Mouse (Mus musculus) Patski (cell line): ENCODE data around the gene Tsfm. TPM values are rescaled to one million over a fixed set of nuclear protein-coding genes. Genes with fewer than 3 reads are reported as not detected.
A peak's percentile ranks its signal among the peaks of the same experiment; 100 is the strongest.

ENCODE experiments used
- ATAC-seq: fragments of 100-300 bp; one replicate; pipeline ENCODE4 v1.8.0; 2021
- CTCF ChIA-PET: fragments of 350-600 bp; sonication (Branson Sonifier 250); formaldehyde crosslinking; loops from one replicate; lab custom pipeline; 2022; ENCODE audit warnings: inconsistent platforms; lab: Charles Lee
- POLR2A ChIA-PET: fragments of 350-600 bp; sonication (Branson Sonifier 250); formaldehyde crosslinking; loops from one replicate; lab custom pipeline; 2022; ENCODE audit warnings: antibody characterized with exemption, inconsistent platforms; lab: Charles Lee
- DNase-seq: peaks from one replicate; pipeline ENCODE4 v3.0.0-alpha.2; 2011; ENCODE audit warnings: low read depth, low spot score
- H3K27me3 ChIP-seq: fragments of 371-371 bp; one replicate; pipeline ENCODE4 v1.5.1; 2021
- CTCF ChIP-seq: fragments of 100-300 bp; IDR thresholded peaks from one replicate; pipeline ENCODE4 v1.5.1; 2021
- in situ Hi-C: fragments of 300-500 bp; cut with MboI; formaldehyde crosslinking; loops from 3 replicates; pipeline ENCODE4 v1.11.1; 2018; ENCODE audit warnings: low pct_unique_long_range_greater_than_20kb, mixed read lengths
- polyA plus RNA-seq: library from polyadenylated mRNA; unstranded; gene quantifications from one replicate; pipeline ENCODE4 v1.2.3, GENCODE M21; 2021

The Tsfm gene
- polyA plus RNA-seq, 1 experiment from 2014 or later: 61.7 TPM

GRCm38 (mm10) chr10:126981746-126982145 lies 48.9 kb downstream of the Tsfm start:
- POLR2A ChIA-PET: interaction anchor here (1.2 to 1.7 kb wide), 2 partner anchors 9 to 60 kb away, joined by 3 to 4 read pairs; partner anchors contain the start of genes Eef1akmt3 and Mettl1
- in situ Hi-C loops: no loop called here
- CTCF ChIA-PET: interaction anchor here (1.0 to 1.5 kb wide), 5 partner anchors 9 to 63 kb away, joined by 3 to 5 read pairs (median 4); partner anchors contain the start of gene Tsfm
- TF ChIP-seq CTCF: no peak
- DNase-seq: no peak
- H3K27me3 ChIP-seq: no peaks in the 10 kb centered on the region
- no peak for ATAC-seq

GRCm38 (mm10) chr10:126980933-126981530 lies 49.6 kb downstream of the Tsfm start:
- DNase-seq (no peak), ATAC-seq (no peak)
- CTCF ChIA-PET: interaction anchor here (0.9 to 1.5 kb wide), 3 partner anchors 9 to 62 kb away, joined by 3 to 4 read pairs (median 4); partner anchors contain the start of gene Tsfm
- in situ Hi-C loops: no loop called here
- no peaks in the 10 kb centered on the region for H3K27me3 ChIP-seq
- POLR2A ChIA-PET: interaction anchor here (0.6 to 1.2 kb wide), 2 partner anchors 8 to 10 kb away, joined by 3 to 4 read pairs; no protein-coding TSS in a partner anchor
- no peak for TF ChIP-seq CTCF

- CTCF ChIA-PET: interaction anchor here (0.7 to 0.9 kb wide), 2 partner anchors 10 to 58 kb away, joined by 3 read pairs; no protein-coding TSS in a partner anchor
- no peak for ATAC-seq
- DNase-seq: no peak
- POLR2A ChIA-PET: no interaction called here
- no peak for TF ChIP-seq CTCF
- H3K27me3 ChIP-seq: no peaks in the 10 kb centered on the region
- in situ Hi-C loops: no loop called here
Measured at GRCm38 (mm10) chr10:126980221-126980932, 50.3 kb downstream of the Tsfm start.

GRCm38 (mm10) chr10:126979636-126980151 lies 50.9 kb downstream of the Tsfm start:
- POLR2A ChIA-PET: no interaction called here
- in situ Hi-C loops: no loop called here
- no peak for DNase-seq
- H3K27me3 ChIP-seq: no peaks in the 10 kb centered on the region
- TF ChIP-seq CTCF: no peak
- CTCF ChIA-PET: interaction anchor here (0.7 kb wide), 1 partner anchor 57 kb away, joined by 3 read pairs; no protein-coding TSS in a partner anchor
- no peak for ATAC-seq

GRCm38 (mm10) chr10:126979121-126979635 lies 51.5 kb downstream of the Tsfm start:
- ChIA-PET POLR2A (no interaction called here), CTCF (no interaction called here)
- H3K27me3 ChIP-seq: no peaks in the 10 kb centered on the region
- ATAC-seq (peak; percentile 15), DNase-seq (no peak)
- TF ChIP-seq CTCF: no peak
- in situ Hi-C loops: no loop called here

- peak; percentile 87 for ATAC-seq
- DNase-seq: peak; percentile 88
- TF ChIP-seq CTCF: no peak
- no peaks in the 10 kb centered on the region for H3K27me3 ChIP-seq
- POLR2A ChIA-PET: interaction anchor here (0.9 to 1.0 kb wide), 2 partner anchors 13 to 16 kb away, joined by 3 to 4 read pairs; no protein-coding TSS in a partner anchor
- CTCF ChIA-PET: no interaction called here
- in situ Hi-C loops: no loop called here
Measured at GRCm38 (mm10) chr10:126978277-126978994, 52.2 kb downstream of the Tsfm start, which contains the start of gene Ctdsp2. Gene Ctdsp2 (plus strand): TSS chr10:126978717.

GRCm38 (mm10) chr10:126977076-126977475 lies 53.6 kb downstream of the Tsfm start:
- CTCF ChIA-PET: interaction anchor here (0.8 kb wide), 1 partner anchor 12 kb away, joined by 3 read pairs; no protein-coding TSS in a partner anchor
- no peaks in the 10 kb centered on the region for H3K27me3 ChIP-seq
- POLR2A ChIA-PET: interaction anchor here (1.0 kb wide), 1 partner anchor 14 kb away, joined by 4 read pairs; no protein-coding TSS in a partner anchor
- TF ChIP-seq CTCF: no peak
- in situ Hi-C loops: no loop called here
- ATAC-seq (no peak), DNase-seq (no peak)

GRCm38 (mm10) chr10:126975706-126976105 lies 54.9 kb downstream of the Tsfm start:
- no peaks in the 10 kb centered on the region for H3K27me3 ChIP-seq
- ATAC-seq: no peak
- CTCF ChIA-PET: interaction anchor here (0.8 kb wide), 1 partner anchor 12 kb away, joined by 3 read pairs; no protein-coding TSS in a partner anchor
- TF ChIP-seq CTCF: no peak
- POLR2A ChIA-PET: interaction anchor here (0.6 to 1.2 kb wide), 2 partner anchors 11 to 18 kb away, joined by 3 to 4 read pairs; no protein-coding TSS in a partner anchor
- in situ Hi-C loops: no loop called here
- DNase-seq: no peak

GRCm38 (mm10) chr10:126972988-126973387 lies 57.7 kb downstream of the Tsfm start:
- POLR2A ChIA-PET: no interaction called here
- no peaks in the 10 kb centered on the region for H3K27me3 ChIP-seq
- in situ Hi-C loops: no loop called here
- no peak for TF ChIP-seq CTCF
- no peak for DNase-seq
- CTCF ChIA-PET: no interaction called here
- no peak for ATAC-seq
